Mouse (Mus musculus): ENCODE results near the gene Borcs5. TPM values are rescaled to one million over a fixed set of nuclear protein-coding genes. Genes with fewer than 3 reads are reported as not detected.
A peak's percentile ranks its signal among the peaks of the same experiment; 100 is the strongest.

The Borcs5 gene
- polyA plus RNA-seq, 1 experiment, result 8.8 TPM

- H3K4me2 ChIP-seq (ENCODE audit: low read depth), result peak overlapping the region; percentile 12
- H3K4me3 ChIP-seq, result peak overlapping the region; percentile 1
Measured at GRCm38 (mm10) chr6:134614322-134614721, 25.0 kb upstream of the Borcs5 start.

GRCm38 (mm10) chr6:134614723-134615648 is 24.3 kb upstream of the Borcs5 start:
- Histone ChIP-seq H3K4me3 (peak overlapping the region; percentile 1), H3K27me3 (ENCODE audit: control insufficient read depth, insufficient read depth, insufficient read length) (no peaks in the 10 kb centered on the region), H3K4me2 (ENCODE audit: low read depth) (peak overlapping the region; percentile 98), H3K79me2 (ENCODE audit: control insufficient read depth, insufficient read depth) (no peaks in the 10 kb centered on the region), H3K36me3 (ENCODE audit: control insufficient read depth, insufficient read depth) (no peaks in the 10 kb centered on the region), H3ac (ENCODE audit: control insufficient read depth, insufficient read length) (no peak overlapping the region)
- peak; percentile 56 to 77 (median 66) for TF ChIP-seq MYOD1 (IDR thresholded peaks at IDR 0.05; ENCODE audit: control insufficient read depth in 1 of 3, insufficient read length in 2 of 3, low read depth in 2 of 3)
- TF ChIP-seq MYOG (IDR thresholded peaks at IDR 0.05; ENCODE audit: control insufficient read depth in 1 of 3, insufficient read depth in 1 of 3, insufficient read length in 2 of 3, low read depth in 2 of 3), result peak in 2 of 3 experiments; percentile 84 to 85
- no peak for TF ChIP-seq MAX (IDR thresholded peaks at IDR 0.05; ENCODE audit: low read depth)
- peak; percentile 88 for TF ChIP-seq USF1 (IDR thresholded peaks at IDR 0.05; ENCODE audit: low read depth)

More at GRCm38 (mm10) chr6:134614322-134614721, 25.0 kb upstream of the Borcs5 start:
- Histone ChIP-seq H3ac (ENCODE audit: control insufficient read depth, insufficient read length) (no peak overlapping the region), H3K36me3 (ENCODE audit: control insufficient read depth, insufficient read depth) (no peaks in the 10 kb centered on the region), H3K79me2 (ENCODE audit: control insufficient read depth, insufficient read depth) (no peaks in the 10 kb centered on the region), H3K27me3 (ENCODE audit: control insufficient read depth, insufficient read depth, insufficient read length) (no peaks in the 10 kb centered on the region)
- TF ChIP-seq CEBPB (IDR thresholded peaks at IDR 0.05; ENCODE audit: insufficient read depth, poor library complexity, severe bottlenecking) (no peak), TCF3 (IDR thresholded peaks at IDR 0.05; ENCODE audit: insufficient read length, low read depth) (no peak), POLR2AphosphoS2 (IDR thresholded peaks at IDR 0.05; ENCODE audit: insufficient read length, low read depth) (no peak), USF1 (IDR thresholded peaks at IDR 0.05; ENCODE audit: low read depth) (no peak), TCF12 (IDR thresholded peaks at IDR 0.05; ENCODE audit: insufficient read depth, poor library complexity, severe bottlenecking) (no peak), E2F4 (IDR thresholded peaks at IDR 0.05; ENCODE audit: insufficient read depth) (no peak), MYOD1 (IDR thresholded peaks at IDR 0.05; ENCODE audit: control insufficient read depth in 1 of 3, insufficient read length in 2 of 3, low read depth in 2 of 3) (no peak), MYOG (IDR thresholded peaks at IDR 0.05; ENCODE audit: control insufficient read depth in 1 of 3, insufficient read depth in 1 of 3, insufficient read length in 2 of 3, low read depth in 2 of 3) (no peak), SRF (IDR thresholded peaks at IDR 0.05; ENCODE audit: control insufficient read depth, insufficient read length, low read depth) (no peak), POLR2A (IDR thresholded peaks at IDR 0.05; ENCODE audit: insufficient read length, low read depth) (no peak), MAX (IDR thresholded peaks at IDR 0.05; ENCODE audit: low read depth) (no peak), REST (IDR thresholded peaks at IDR 0.05; ENCODE audit: insufficient read depth, insufficient read length) (no peak)

GRCm38 (mm10) chr6:134617589-134617988 is 21.7 kb upstream of the Borcs5 start:
- no peaks in the 10 kb centered on the region for H3K36me3 ChIP-seq (ENCODE audit: control insufficient read depth, insufficient read depth)
- H3K79me2 ChIP-seq (ENCODE audit: control insufficient read depth, insufficient read depth), result no peaks in the 10 kb centered on the region
- no peak overlapping the region for H3K4me2 ChIP-seq (ENCODE audit: low read depth)
- TF ChIP-seq E2F4 (IDR thresholded peaks at IDR 0.05; ENCODE audit: insufficient read depth) (no peak), USF1 (IDR thresholded peaks at IDR 0.05; ENCODE audit: low read depth) (no peak), MYOG (IDR thresholded peaks at IDR 0.05; ENCODE audit: control insufficient read depth in 1 of 3, insufficient read depth in 1 of 3, insufficient read length in 2 of 3, low read depth in 2 of 3) (no peak), TCF12 (IDR thresholded peaks at IDR 0.05; ENCODE audit: insufficient read depth, poor library complexity, severe bottlenecking) (no peak)
- H3K27me3 ChIP-seq (ENCODE audit: control insufficient read depth, insufficient read depth, insufficient read length), result no peaks in the 10 kb centered on the region
- no peak overlapping the region for H3ac ChIP-seq (ENCODE audit: control insufficient read depth, insufficient read length)
- H3K4me3 ChIP-seq, result no peak overlapping the region

GRCm38 (mm10) chr6:134620129-134620528 is 19.2 kb upstream of the Borcs5 start:
- no peaks in the 10 kb centered on the region for H3K79me2 ChIP-seq (ENCODE audit: control insufficient read depth, insufficient read depth)
- H3K27me3 ChIP-seq (ENCODE audit: control insufficient read depth, insufficient read depth, insufficient read length), result no peaks in the 10 kb centered on the region
- no peak overlapping the region for H3K4me3 ChIP-seq
- no peaks in the 10 kb centered on the region for H3K36me3 ChIP-seq (ENCODE audit: control insufficient read depth, insufficient read depth)
- TF ChIP-seq E2F4 (IDR thresholded peaks at IDR 0.05; ENCODE audit: insufficient read depth), result no peak
- no peak for TF ChIP-seq TCF12 (IDR thresholded peaks at IDR 0.05; ENCODE audit: insufficient read depth, poor library complexity, severe bottlenecking)
- TF ChIP-seq TCF3 (IDR thresholded peaks at IDR 0.05; ENCODE audit: insufficient read length, low read depth), result no peak
- no peak for TF ChIP-seq SRF (IDR thresholded peaks at IDR 0.05; ENCODE audit: control insufficient read depth, insufficient read length, low read depth)
- no peak for TF ChIP-seq REST (IDR thresholded peaks at IDR 0.05; ENCODE audit: insufficient read depth, insufficient read length)
- no peak for TF ChIP-seq POLR2A (IDR thresholded peaks at IDR 0.05; ENCODE audit: insufficient read length, low read depth)
- no peak for TF ChIP-seq MYOD1 (IDR thresholded peaks at IDR 0.05; ENCODE audit: control insufficient read depth in 1 of 3, insufficient read length in 2 of 3, low read depth in 2 of 3)
- TF ChIP-seq POLR2AphosphoS2 (IDR thresholded peaks at IDR 0.05; ENCODE audit: insufficient read length, low read depth), result no peak
- no peak for TF ChIP-seq MYOG (IDR thresholded peaks at IDR 0.05; ENCODE audit: control insufficient read depth in 1 of 3, insufficient read depth in 1 of 3, insufficient read length in 2 of 3, low read depth in 2 of 3)
- TF ChIP-seq MAX (IDR thresholded peaks at IDR 0.05; ENCODE audit: low read depth), result no peak
- no peak for TF ChIP-seq USF1 (IDR thresholded peaks at IDR 0.05; ENCODE audit: low read depth)
- TF ChIP-seq CEBPB (IDR thresholded peaks at IDR 0.05; ENCODE audit: insufficient read depth, poor library complexity, severe bottlenecking), result no peak
- H3ac ChIP-seq (ENCODE audit: control insufficient read depth, insufficient read length), result no peak overlapping the region
- no peak overlapping the region for H3K4me2 ChIP-seq (ENCODE audit: low read depth)

Data from myocyte (in vitro differentiated cells).